Mouse (Mus musculus): ENCODE results near the gene Hoxc4. TPM values are rescaled to one million over a fixed set of nuclear protein-coding genes. Genes with fewer than 3 reads are reported as not detected.
A peak's percentile ranks its signal among the peaks of the same experiment; 100 is the strongest.

The Hoxc4 gene
- polyA plus RNA-seq (2015; fragmentation: Nextera tagmentation; extraction: Ambion mirVana) = 0.39 and 0.98 TPM in 2 replicates

- H3K27me3 ChIP-seq (replicated peaks) = peaks cover 100% of the 10 kb centered on the region
- H3K9ac ChIP-seq = no peak within 1 kb of the TSS
- ATAC-seq (ENCODE audit: extremely low read depth, insufficient number of reproducible peaks, low FRiP score, low TSS enrichment) = no peak
- H3K9me3 ChIP-seq = no peaks in the 10 kb centered on the region
- no peak within 1 kb of the TSS for H3K4me3 ChIP-seq
- no peak within 1 kb of the TSS for H3K27ac ChIP-seq (replicated peaks)
- 7% methylated on average over 9 of the region's 9 CpGs for WGBS
- no peak within 1 kb of the TSS for H3K4me2 ChIP-seq
- H3K36me3 ChIP-seq = no peaks in the 10 kb centered on the region
- H3K4me1 ChIP-seq = peaks cover 13% of the 10 kb centered on the region
These were observed at the start of gene Hoxc4 for GRCm38 (mm10) chr15:103018636-103019035. Gene Hoxc4 (plus strand): TSS chr15:103018934.

GRCm38 (mm10) chr15:102969296-102969695, 49.4 kb upstream of the Hoxc4 start:
- 26% methylated on average over 1 of the region's 1 CpGs for WGBS
- Histone ChIP-seq H3K36me3 (no peaks in the 10 kb centered on the region), H3K27ac (replicated peaks) (no peak overlapping the region), H3K9me3 (no peaks in the 10 kb centered on the region), H3K4me2 (no peak overlapping the region), H3K27me3 (replicated peaks) (peaks cover 99% of the 10 kb centered on the region), H3K4me3 (no peak overlapping the region), H3K4me1 (peaks cover 5% of the 10 kb centered on the region; the same call in 1 of the 2 replicates), H3K9ac (no peak overlapping the region)
- no peak for ATAC-seq (ENCODE audit: extremely low read depth, insufficient number of reproducible peaks, low FRiP score, low TSS enrichment)

- Histone ChIP-seq H3K9ac (no peak overlapping the region), H3K4me2 (no peak overlapping the region), H3K27ac (replicated peaks) (no peak overlapping the region), H3K9me3 (no peaks in the 10 kb centered on the region), H3K36me3 (no peaks in the 10 kb centered on the region), H3K4me3 (no peak overlapping the region), H3K4me1 (peaks cover 5% of the 10 kb centered on the region; the same call in 1 of the 2 replicates), H3K27me3 (replicated peaks) (peaks cover 99% of the 10 kb centered on the region)
- WGBS = 1% methylated on average over 12 of the region's 12 CpGs
- ATAC-seq (ENCODE audit: extremely low read depth, insufficient number of reproducible peaks, low FRiP score, low TSS enrichment) = no peak
These were observed 48.0 kb upstream of the Hoxc4 start for GRCm38 (mm10) chr15:102970740-102971139.

- H3K27ac ChIP-seq (replicated peaks) = no peak overlapping the region
- H3K36me3 ChIP-seq = no peaks in the 10 kb centered on the region
- WGBS = under 1% methylated on average over 21 of the region's 21 CpGs
- no peak for ATAC-seq (ENCODE audit: extremely low read depth, insufficient number of reproducible peaks, low FRiP score, low TSS enrichment)
- peaks cover 5% of the 10 kb centered on the region; the same call in 1 of the 2 replicates for H3K4me1 ChIP-seq
- no peaks in the 10 kb centered on the region for H3K9me3 ChIP-seq
- no peak overlapping the region for H3K4me3 ChIP-seq
- H3K4me2 ChIP-seq = no peak overlapping the region
- no peak overlapping the region for H3K9ac ChIP-seq
- H3K27me3 ChIP-seq (replicated peaks) = peaks cover 99% of the 10 kb centered on the region
These were observed 46.5 kb upstream of the Hoxc4 start for GRCm38 (mm10) chr15:102972254-102972653.

GRCm38 (mm10) chr15:102972753-102973152, 46.0 kb upstream of the Hoxc4 start:
- H3K4me3 ChIP-seq = no peak overlapping the region
- H3K36me3 ChIP-seq = no peaks in the 10 kb centered on the region
- peaks cover 5% of the 10 kb centered on the region; the same call in 1 of the 2 replicates for H3K4me1 ChIP-seq
- ATAC-seq (ENCODE audit: extremely low read depth, insufficient number of reproducible peaks, low FRiP score, low TSS enrichment) = no peak
- 2% methylated on average over 6 of the region's 6 CpGs for WGBS
- no peaks in the 10 kb centered on the region for H3K9me3 ChIP-seq
- no peak overlapping the region for H3K27ac ChIP-seq (replicated peaks)
- peaks cover 99% of the 10 kb centered on the region for H3K27me3 ChIP-seq (replicated peaks)
- H3K9ac ChIP-seq = no peak overlapping the region
- no peak overlapping the region for H3K4me2 ChIP-seq

GRCm38 (mm10) chr15:102975034-102975433, 43.7 kb upstream of the Hoxc4 start:
- Histone ChIP-seq H3K4me1 (peaks cover 5% of the 10 kb centered on the region; the same call in 1 of the 2 replicates), H3K4me2 (no peak overlapping the region), H3K4me3 (no peak overlapping the region), H3K27ac (replicated peaks) (no peak overlapping the region), H3K36me3 (no peaks in the 10 kb centered on the region), H3K27me3 (replicated peaks) (peaks cover 100% of the 10 kb centered on the region), H3K9me3 (no peaks in the 10 kb centered on the region), H3K9ac (no peak overlapping the region)
- no peak for ATAC-seq (ENCODE audit: extremely low read depth, insufficient number of reproducible peaks, low FRiP score, low TSS enrichment)
- WGBS = 4% methylated on average over 7 of the region's 7 CpGs

- H3K4me3 ChIP-seq = no peak overlapping the region
- peaks cover 100% of the 10 kb centered on the region for H3K27me3 ChIP-seq (replicated peaks)
- H3K9me3 ChIP-seq = no peaks in the 10 kb centered on the region
- H3K4me1 ChIP-seq = peaks cover 5% of the 10 kb centered on the region; the same call in 1 of the 2 replicates
- ATAC-seq (ENCODE audit: extremely low read depth, insufficient number of reproducible peaks, low FRiP score, low TSS enrichment) = no peak
- H3K27ac ChIP-seq (replicated peaks) = no peak overlapping the region
- WGBS = under 1% methylated on average over 21 of the region's 21 CpGs
- H3K36me3 ChIP-seq = no peaks in the 10 kb centered on the region
- no peak overlapping the region for H3K9ac ChIP-seq
- H3K4me2 ChIP-seq = no peak overlapping the region
These were observed 43.0 kb upstream of the Hoxc4 start for GRCm38 (mm10) chr15:102975688-102976111.

GRCm38 (mm10) chr15:102976171-102976570, 42.6 kb upstream of the Hoxc4 start, which contains the start of gene Hoxc9:
Gene Hoxc9 (plus strand): TSS chr15:102976439.
- Histone ChIP-seq H3K4me3 (peak within 1 kb of the TSS; percentile 35), H3K27me3 (replicated peaks) (peaks cover 100% of the 10 kb centered on the region), H3K36me3 (no peaks in the 10 kb centered on the region), H3K4me1 (peaks cover 5% of the 10 kb centered on the region; the same call in 1 of the 2 replicates), H3K27ac (replicated peaks) (no peak within 1 kb of the TSS), H3K9ac (no peak within 1 kb of the TSS), H3K9me3 (no peaks in the 10 kb centered on the region), H3K4me2 (peak within 1 kb of the TSS; percentile 51)
- no peak for ATAC-seq (ENCODE audit: extremely low read depth, insufficient number of reproducible peaks, low FRiP score, low TSS enrichment)
- WGBS = 1% methylated on average over 16 of the region's 20 CpGs

- H3K9ac ChIP-seq = no peak overlapping the region
- H3K9me3 ChIP-seq = no peaks in the 10 kb centered on the region
- peaks cover 10% of the 10 kb centered on the region for H3K4me1 ChIP-seq
- H3K4me2 ChIP-seq = peak overlapping the region; percentile 51
- WGBS = 1% methylated on average over 37 of the region's 37 CpGs
- peaks cover 100% of the 10 kb centered on the region for H3K27me3 ChIP-seq (replicated peaks)
- no peak overlapping the region for H3K27ac ChIP-seq (replicated peaks)
- ATAC-seq (ENCODE audit: extremely low read depth, insufficient number of reproducible peaks, low FRiP score, low TSS enrichment) = no peak
- no peaks in the 10 kb centered on the region for H3K36me3 ChIP-seq
- peak overlapping the region; percentile 35 for H3K4me3 ChIP-seq
These were observed 41.9 kb upstream of the Hoxc4 start for GRCm38 (mm10) chr15:102976631-102977422.

- H3K4me2 ChIP-seq = peak overlapping the region; percentile 51
- H3K4me1 ChIP-seq = peaks cover 13% of the 10 kb centered on the region
- H3K9me3 ChIP-seq = no peaks in the 10 kb centered on the region
- no peak overlapping the region for H3K27ac ChIP-seq (replicated peaks)
- ATAC-seq (ENCODE audit: extremely low read depth, insufficient number of reproducible peaks, low FRiP score, low TSS enrichment) = no peak
- H3K9ac ChIP-seq = no peak overlapping the region
- H3K4me3 ChIP-seq = peak overlapping the region; percentile 35
- no peaks in the 10 kb centered on the region for H3K36me3 ChIP-seq
- peaks cover 100% of the 10 kb centered on the region for H3K27me3 ChIP-seq (replicated peaks)
- 3% methylated on average over 16 of the region's 16 CpGs for WGBS
These were observed 41.2 kb upstream of the Hoxc4 start for GRCm38 (mm10) chr15:102977423-102977974.

GRCm38 (mm10) chr15:102978615-102979515, 39.9 kb upstream of the Hoxc4 start:
- Histone ChIP-seq H3K9ac (no peak overlapping the region), H3K36me3 (no peaks in the 10 kb centered on the region), H3K27me3 (replicated peaks) (peaks cover 100% of the 10 kb centered on the region), H3K9me3 (no peaks in the 10 kb centered on the region), H3K4me3 (no peak overlapping the region), H3K4me1 (peaks cover 13% of the 10 kb centered on the region), H3K4me2 (no peak overlapping the region), H3K27ac (replicated peaks) (no peak overlapping the region)
- WGBS = 4% methylated on average over 13 of the region's 13 CpGs
- no peak for ATAC-seq (ENCODE audit: extremely low read depth, insufficient number of reproducible peaks, low FRiP score, low TSS enrichment)
